Comparison of ENCODE assay signal across 8 mouse cellular contexts in the genomic region with DNA sequence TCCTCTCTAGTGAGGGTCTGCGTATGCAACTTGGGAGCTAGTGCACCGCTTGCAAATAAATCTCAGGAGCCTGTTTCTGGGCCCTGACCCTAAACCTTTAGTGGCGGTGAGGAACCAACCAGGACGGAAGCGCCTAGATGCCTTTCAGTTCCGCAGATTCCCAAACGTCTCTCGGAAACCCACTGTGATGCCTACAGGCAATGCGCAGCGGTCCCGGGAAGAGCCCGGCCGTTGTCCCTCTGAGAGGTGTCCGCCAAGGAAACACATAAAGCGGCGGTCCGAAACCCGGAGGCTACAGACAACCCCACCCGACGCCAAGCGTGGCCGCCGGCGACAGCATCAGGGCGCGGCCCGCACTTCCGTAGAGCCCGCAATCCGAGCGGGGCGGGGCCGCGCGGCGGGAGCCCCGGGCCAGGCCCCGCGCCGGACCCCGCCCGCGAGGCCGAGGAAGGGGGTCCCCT. TPM values are rescaled to one million over a fixed set of nuclear protein-coding genes. Genes with fewer than 3 reads are reported as not detected.
DNase-seq lines count a peak whose midpoint lies in the region; ATAC-seq lines count a peak whose summit lies in the region.

No protein-coding gene starts in this region.

- under 1% methylated on average over 44 of the region's 44 CpGs for WGBS in embryonic facial prominence, embryonic 13.5 days
- whole genome bisulfite sequencing in limb, embryonic 10.5 days: under 1% methylated on average over 33 of the region's 44 CpGs
- under 1% methylated on average over 44 of the region's 44 CpGs for WGBS in midbrain, embryonic 10.5 days

- peak overlapping the region; percentile 95 for H3K9ac ChIP-seq in embryonic facial prominence, embryonic 13.5 days

- peaks cover 4% of the 10 kb centered on the region; the same call in 1 of the 2 replicates for H3K9me3 ChIP-seq in embryonic facial prominence, embryonic 13.5 days
- 0 out of 2 replicates have a peak, but pooled peaks cover 2% of the 10 kb centered on the region for H3K9me3 ChIP-seq in limb, embryonic 10.5 days (replicated peaks)
- peaks cover 5% of the 10 kb centered on the region for H3K9me3 ChIP-seq in midbrain, embryonic 10.5 days (replicated peaks)

- peak overlapping the region; percentile 92 for H3K27ac ChIP-seq in embryonic facial prominence, embryonic 13.5 days
- peak overlapping the region; percentile 97 for H3K27ac ChIP-seq in limb, embryonic 10.5 days
- peak overlapping the region; percentile 99 for H3K27ac ChIP-seq in midbrain, embryonic 10.5 days (replicated peaks)

- H3K4me2 ChIP-seq in embryonic facial prominence, embryonic 13.5 days: peak overlapping the region; percentile 98

- peaks cover 28% of the 10 kb centered on the region for H3K4me1 ChIP-seq in embryonic facial prominence, embryonic 13.5 days
- peaks cover 42% of the 10 kb centered on the region for H3K4me1 ChIP-seq in limb, embryonic 10.5 days
- H3K4me1 ChIP-seq in midbrain, embryonic 10.5 days: peaks cover 38% of the 10 kb centered on the region

- H3K27me3 ChIP-seq in embryonic facial prominence, embryonic 13.5 days: no peaks in the 10 kb centered on the region
- no peaks in the 10 kb centered on the region for H3K27me3 ChIP-seq in limb, embryonic 10.5 days (ENCODE audit: low read depth, poor library complexity, severe bottlenecking)
- no peaks in the 10 kb centered on the region for H3K27me3 ChIP-seq in midbrain, embryonic 10.5 days (ENCODE audit: low read depth, poor library complexity, severe bottlenecking)

- no peak for ATAC-seq in embryonic facial prominence, embryonic 13.5 days (ENCODE audit: insufficient number of reproducible peaks, insufficient read depth, low FRiP score, low TSS enrichment, low read depth)

- peak overlapping the region; percentile 87 for H3K4me3 ChIP-seq in embryonic facial prominence, embryonic 13.5 days
- H3K4me3 ChIP-seq in limb, embryonic 10.5 days: peak overlapping the region; percentile 90
- peak overlapping the region; percentile 92 for H3K4me3 ChIP-seq in midbrain, embryonic 10.5 days

- peak; percentile 48 to 63 for DNase-seq in B cell, adult 2 months
- peak; percentile 58 for DNase-seq in NIH3T3 (ENCODE audit: low read depth)
- DNase-seq in heart, postnatal 4 days: peak; percentile 54
- peak; percentile 64 for DNase-seq in limb, embryonic 10.5 days (ENCODE audit: low spot score)
- no peak for DNase-seq in midbrain, embryonic 10.5 days (ENCODE audit: low spot score)
- peak; percentile 52 to 81 for DNase-seq in spleen, postnatal 4 days (ENCODE audit: low spot score in 2 of 2)
- DNase-seq in T-cell, adult 2 months (ENCODE audit: low spot score): no peak

- H3K36me3 ChIP-seq in embryonic facial prominence, embryonic 13.5 days: peaks cover 62% of the 10 kb centered on the region
- peaks cover 78% of the 10 kb centered on the region for H3K36me3 ChIP-seq in limb, embryonic 10.5 days
- H3K36me3 ChIP-seq in midbrain, embryonic 10.5 days: peaks cover 73% of the 10 kb centered on the region

RNA-seq across cellular contexts. Expression of a gene that starts 0.5 kb away (rescaled TPM):
- polyA plus RNA-seq in embryonic facial prominence, embryonic 13.5 days (2015; fragmentation: Nextera tagmentation; extraction: Ambion mirVana): 535 and 580 TPM in 2 replicates
- 100 to 1,000 TPM; 296 to 308 TPM for total RNA-seq in heart, postnatal 4 days (2021)
- 742 and 814 TPM in 2 replicates for polyA plus RNA-seq in limb, embryonic 10.5 days (2016; fragmentation: Nextera tagmentation; extraction: Ambion mirVana)
- polyA plus RNA-seq in midbrain, embryonic 10.5 days (2016; fragmentation: Nextera tagmentation; extraction: Ambion mirVana): 743 and 777 TPM in 2 replicates

RNA-seq across cellular contexts. Expression of a gene that starts 7.8 kb away (rescaled TPM):
- 684 and 710 TPM in 2 replicates for polyA plus RNA-seq in embryonic facial prominence, embryonic 13.5 days (2015; fragmentation: Nextera tagmentation; extraction: Ambion mirVana)
- 100 to 1,000 TPM; 353 to 365 TPM for total RNA-seq in heart, postnatal 4 days (2021)
- polyA plus RNA-seq in limb, embryonic 10.5 days (2016; fragmentation: Nextera tagmentation; extraction: Ambion mirVana): 613 and 656 TPM in 2 replicates
- 534 and 562 TPM in 2 replicates for polyA plus RNA-seq in midbrain, embryonic 10.5 days (2016; fragmentation: Nextera tagmentation; extraction: Ambion mirVana)

RNA-seq across cellular contexts. Expression of a gene that starts 17.3 kb away (rescaled TPM):
- polyA plus RNA-seq in embryonic facial prominence, embryonic 13.5 days (2015; fragmentation: Nextera tagmentation; extraction: Ambion mirVana): 492 and 529 TPM in 2 replicates
- total RNA-seq in heart, postnatal 4 days (2021): 100 to 1,000 TPM; 134 TPM
- 720 and 728 TPM in 2 replicates for polyA plus RNA-seq in limb, embryonic 10.5 days (2016; fragmentation: Nextera tagmentation; extraction: Ambion mirVana)
- polyA plus RNA-seq in midbrain, embryonic 10.5 days (2016; fragmentation: Nextera tagmentation; extraction: Ambion mirVana): 605 and 647 TPM in 2 replicates

RNA-seq across cellular contexts. Expression of a gene that starts 17.3 kb away (rescaled TPM):
- 219 and 222 TPM in 2 replicates for polyA plus RNA-seq in embryonic facial prominence, embryonic 13.5 days (2015; fragmentation: Nextera tagmentation; extraction: Ambion mirVana)
- total RNA-seq in heart, postnatal 4 days (2021): 100 to 1,000 TPM; 117 to 118 TPM
- 201 and 207 TPM in 2 replicates for polyA plus RNA-seq in limb, embryonic 10.5 days (2016; fragmentation: Nextera tagmentation; extraction: Ambion mirVana)
- polyA plus RNA-seq in midbrain, embryonic 10.5 days (2016; fragmentation: Nextera tagmentation; extraction: Ambion mirVana): 216 and 231 TPM in 2 replicates

RNA-seq across cellular contexts. Expression of a gene that starts 27.4 kb away (rescaled TPM):
- 0.98 and 1.7 TPM in 2 replicates for polyA plus RNA-seq in embryonic facial prominence, embryonic 13.5 days (2015; fragmentation: Nextera tagmentation; extraction: Ambion mirVana)
- 1 to 10 TPM; 2.4 to 2.5 TPM for total RNA-seq in heart, postnatal 4 days (2021)
- 0.56 TPM in 1 of 2 replicates, not detected in the other for polyA plus RNA-seq in limb, embryonic 10.5 days (2016; fragmentation: Nextera tagmentation; extraction: Ambion mirVana)
- 0.65 and 0.66 TPM in 2 replicates for polyA plus RNA-seq in midbrain, embryonic 10.5 days (2016; fragmentation: Nextera tagmentation; extraction: Ambion mirVana)

Comparison
In these comparisons a context has a peak if more than half of its experiments do, and no peak if none do; other contexts are left out.
1. DNase-seq: peak in B cell, adult 2 months (2 of 2), NIH3T3 (single experiment), heart, postnatal 4 days (single experiment), limb, embryonic 10.5 days (single experiment) and spleen, postnatal 4 days (2 of 2); none in midbrain, embryonic 10.5 days (single experiment) and T-cell, adult 2 months (single experiment).
2. Peak in every context shown above with its lines, with median percentiles within 50 percentile points of each other: H3K27ac ChIP-seq and H3K4me3 ChIP-seq.